Mouse (Mus musculus) lung, postnatal 0 days (tissue): ENCODE results near the gene Rab15. TPM values are rescaled to one million over a fixed set of nuclear protein-coding genes. Genes with fewer than 3 reads are reported as not detected.

ENCODE experiments used
- ATAC-seq: fragments of 200-750 bp; cut with Nextera tagmentation; 2 replicates; pipeline ENCODE4 v1.8.0; 2017; ENCODE audit warnings: moderate library complexity
- DNase-seq: peaks from one replicate; pipeline ENCODE4 v3.0.0-alpha.2; 2016; ENCODE audit warnings: low spot score
- H3K27ac ChIP-seq: fragments of 300-500 bp; sonication (generic); 2 replicates; pipeline ENCODE4 v1.5.1; 2014; ENCODE audit warnings: antibody characterized with exemption, mild to moderate bottlenecking, low read length, mixed read lengths
- H3K27me3 ChIP-seq: fragments of 300-500 bp; sonication (generic); replicated peaks from 2 replicates; pipeline ENCODE4 v1.6.1; 2014; ENCODE audit warnings: low read length, mixed read lengths; ENCODE audit not compliant: insufficient read depth
- H3K36me3 ChIP-seq: fragments of 300-500 bp; sonication (generic); 2 replicates; pipeline ENCODE4 v1.6.1; 2014; ENCODE audit warnings: low read length, mixed read lengths; ENCODE audit not compliant: insufficient read depth
- H3K4me1 ChIP-seq: fragments of 300-500 bp; sonication (generic); 2 replicates; pipeline ENCODE4 v1.6.1; 2014; ENCODE audit warnings: antibody characterized with exemption, low read depth, low read length, mixed read lengths; ENCODE audit not compliant: insufficient read depth
- H3K4me2 ChIP-seq: fragments of 300-500 bp; sonication (generic); replicated peaks from 2 replicates; pipeline ENCODE4 v1.6.1; 2014; ENCODE audit warnings: low read depth, mild to moderate bottlenecking, low read length, moderate library complexity, mixed read lengths
- H3K4me3 ChIP-seq: fragments of 300-500 bp; sonication (generic); 2 replicates; pipeline ENCODE4 v1.5.1; 2014; ENCODE audit warnings: low read depth, low read length
- H3K9ac ChIP-seq: fragments of 300-500 bp; sonication (generic); replicated peaks from 2 replicates; pipeline ENCODE4 v1.6.1; 2014; ENCODE audit warnings: low read depth, mild to moderate bottlenecking
- H3K9me3 ChIP-seq: fragments of 300-500 bp; sonication (generic); 2 replicates; pipeline ENCODE4 v1.6.1; 2016; ENCODE audit warnings: low read length, mixed read lengths
- CTCF ChIP-seq: IDR thresholded peaks from 2 replicates; pipeline ENCODE4 v1.5.1; 2016; ENCODE audit warnings: antibody characterized with exemption, mild to moderate bottlenecking
- EP300 ChIP-seq: IDR thresholded peaks from 2 replicates; pipeline ENCODE4 v1.6.1; 2016; ENCODE audit warnings: antibody characterized with exemption, mild to moderate bottlenecking, control low read depth
- WGBS: fragments of 180-500 bp; shearing (Covaris S2); extraction: QIAGEN DNeasy Blood & Tissue Kit; methylation state at CpG from one replicate; pipeline ENCODE4 v1.1.7; 2014; 5-methylcytosine and 5-hydroxymethylcytosine counted together
- polyA plus RNA-seq: library from polyadenylated mRNA; unstranded; fragments of >200 nt; fragmentation: Nextera tagmentation; extraction: Ambion mirVana; gene quantifications from 2 replicates; pipeline ENCODE4 v1.2.1, GENCODE M21; 2015

Gene Rab15
- polyA plus RNA-seq, 1 experiment from 2014 or later = 20.7 TPM

DNA sequence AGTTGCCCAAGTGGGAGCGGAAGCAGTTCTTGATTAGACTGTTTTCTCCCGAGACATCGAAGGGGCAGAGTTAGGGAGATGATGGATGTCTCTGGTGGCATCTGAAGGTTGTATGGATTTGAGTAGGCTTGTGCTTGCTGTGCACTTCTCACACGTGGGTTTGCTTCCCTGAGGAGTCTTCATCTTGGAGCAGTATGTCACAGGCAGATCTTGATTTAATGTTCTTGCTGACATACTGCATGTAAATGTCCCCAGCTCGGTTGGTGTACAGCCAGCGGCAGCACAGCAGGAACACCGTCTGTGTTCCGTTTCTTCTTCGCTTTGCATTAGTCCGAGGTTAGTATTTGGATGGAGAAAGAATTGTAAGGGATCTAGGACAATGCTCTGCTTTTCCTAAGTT lies 34.4 kb upstream of the Rab15 start:
- H3K4me3 ChIP-seq = no peak overlapping the region
- H3K9me3 ChIP-seq = no peaks in the 10 kb centered on the region
- TF ChIP-seq CTCF (no peak), EP300 (no peak)
- no peak overlapping the region for H3K9ac ChIP-seq
- no peak overlapping the region for H3K4me2 ChIP-seq
- H3K27ac ChIP-seq = no peak overlapping the region
- H3K4me1 ChIP-seq = no peaks in the 10 kb centered on the region
- no peaks in the 10 kb centered on the region for H3K27me3 ChIP-seq
- H3K36me3 ChIP-seq = no peaks in the 10 kb centered on the region
- WGBS = 84% methylated on average over 10 of the region's 10 CpGs
- DNase-seq (no peak), ATAC-seq (no peak)

DNA sequence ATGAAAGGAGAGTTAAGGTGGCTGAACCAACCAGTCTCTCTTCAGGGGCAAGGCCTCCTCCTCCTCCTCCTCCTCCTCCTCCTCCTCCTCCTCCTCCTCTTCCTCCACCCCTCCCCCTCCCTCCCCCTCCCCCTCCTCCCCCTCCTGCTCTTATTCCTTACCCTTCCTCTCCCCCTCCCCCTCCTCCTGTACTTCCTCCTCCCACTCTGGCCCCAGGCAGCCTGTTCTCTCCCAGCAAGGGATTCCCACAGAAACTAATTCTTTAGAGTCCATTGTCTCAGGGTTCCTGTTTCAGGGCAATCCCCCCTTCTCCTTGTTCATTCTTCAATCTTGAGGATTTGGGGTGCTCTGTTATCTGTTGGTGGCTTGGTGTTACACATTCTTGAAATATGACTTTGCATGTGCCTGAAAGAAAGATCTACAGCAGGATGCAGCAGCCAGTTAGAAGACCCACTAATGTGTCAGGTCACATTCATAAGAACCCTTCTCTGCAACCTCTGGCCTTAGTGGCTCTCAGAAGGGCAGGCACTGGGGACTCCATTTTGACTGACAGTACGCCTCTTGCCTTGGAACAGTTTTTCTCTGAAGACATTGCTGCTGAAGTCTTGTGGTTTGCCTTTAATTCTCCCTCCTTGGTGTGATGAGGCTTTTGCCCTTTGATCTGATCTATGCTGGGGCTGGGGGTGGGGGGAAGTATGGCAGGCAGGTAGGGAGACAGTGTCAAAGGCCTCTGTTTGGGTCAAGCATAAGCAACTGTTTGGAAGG lies 30.9 kb upstream of the Rab15 start:
- no peaks in the 10 kb centered on the region for H3K27me3 ChIP-seq
- ATAC-seq (no peak), DNase-seq (no peak)
- no peak overlapping the region for H3K9ac ChIP-seq
- H3K9me3 ChIP-seq = no peaks in the 10 kb centered on the region
- no peaks in the 10 kb centered on the region for H3K4me1 ChIP-seq
- no peaks in the 10 kb centered on the region for H3K36me3 ChIP-seq
- no peak overlapping the region for H3K27ac ChIP-seq
- no peak overlapping the region for H3K4me3 ChIP-seq
- TF ChIP-seq CTCF (no peak), EP300 (no peak)
- WGBS = 100% methylated on average over 1 of the region's 1 CpGs
- H3K4me2 ChIP-seq = no peak overlapping the region

DNA sequence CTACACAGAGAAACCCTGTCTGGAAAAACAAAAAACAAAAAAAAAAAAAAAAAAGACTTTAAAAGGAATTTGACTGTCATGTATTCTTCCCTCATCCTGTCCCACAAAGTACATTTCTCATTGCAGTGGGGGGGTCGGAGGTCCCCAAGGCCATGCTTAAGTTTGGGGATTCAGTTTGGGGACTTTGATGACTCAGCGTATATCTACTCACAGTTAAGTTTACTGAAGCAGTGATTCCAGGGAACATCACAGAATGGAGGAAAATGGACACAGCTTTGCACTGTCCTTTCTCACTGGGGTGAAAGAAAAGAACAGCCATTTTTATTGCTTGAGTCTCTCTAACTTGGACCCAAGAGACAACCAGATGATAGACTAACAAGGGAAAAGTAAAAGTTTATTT lies 29.7 kb upstream of the Rab15 start:
- no peak overlapping the region for H3K4me3 ChIP-seq
- WGBS = 88% methylated on average over 2 of the region's 2 CpGs

DNA sequence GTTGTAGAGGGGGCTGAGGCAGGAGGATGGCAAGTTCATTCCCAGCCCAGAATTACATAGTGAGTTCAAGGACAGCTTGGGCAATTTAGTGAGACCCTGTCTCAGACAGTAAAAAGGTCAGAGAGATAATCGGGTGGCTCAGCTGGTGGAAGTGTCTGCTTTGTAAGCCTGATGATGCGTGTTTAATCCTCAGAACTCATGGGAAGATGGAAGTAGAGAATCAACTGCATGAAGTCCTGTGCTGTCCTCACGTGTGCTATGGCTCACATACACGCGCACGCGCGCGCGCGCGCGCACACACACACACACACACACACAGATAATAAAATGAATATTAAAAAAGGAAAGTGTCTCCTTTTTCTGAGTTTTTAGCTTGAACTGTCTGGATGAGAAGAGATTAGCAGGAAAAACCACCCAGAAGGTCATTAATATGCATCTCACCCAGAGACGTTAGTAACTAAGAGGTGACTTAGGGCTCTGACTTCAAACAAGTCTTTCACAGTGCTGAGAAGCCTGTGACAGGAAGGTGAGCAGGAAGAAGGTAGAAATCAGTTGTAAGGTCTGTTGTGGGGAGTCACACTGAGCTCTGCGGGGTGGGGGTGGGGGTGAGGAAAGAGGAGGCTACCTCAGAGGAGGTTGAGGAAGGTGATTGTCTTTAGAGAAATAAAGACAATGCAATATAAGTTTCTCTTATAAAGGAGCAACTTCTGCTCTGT lies 21.8 kb upstream of the Rab15 start:
- no peak overlapping the region for H3K9ac ChIP-seq
- TF ChIP-seq EP300 = no peak
- TF ChIP-seq CTCF = no peak
- H3K36me3 ChIP-seq = no peaks in the 10 kb centered on the region
- no peaks in the 10 kb centered on the region for H3K4me1 ChIP-seq
- no peaks in the 10 kb centered on the region for H3K9me3 ChIP-seq
- no peak overlapping the region for H3K4me2 ChIP-seq
- 88% methylated on average over 15 of the region's 15 CpGs for WGBS
- DNase-seq (no peak), ATAC-seq (no peak)
- H3K4me3 ChIP-seq = no peak overlapping the region
- no peaks in the 10 kb centered on the region for H3K27me3 ChIP-seq
- H3K27ac ChIP-seq = no peak overlapping the region

More for the DNA sequence above, 29.7 kb upstream of the Rab15 start:
- TF ChIP-seq EP300 (no peak), CTCF (no peak)
- no peak overlapping the region for H3K4me2 ChIP-seq
- H3K4me1 ChIP-seq = no peaks in the 10 kb centered on the region
- H3K9ac ChIP-seq = no peak overlapping the region
- H3K36me3 ChIP-seq = no peaks in the 10 kb centered on the region
- DNase-seq (no peak), ATAC-seq (no peak)
- H3K9me3 ChIP-seq = no peaks in the 10 kb centered on the region
- no peak overlapping the region for H3K27ac ChIP-seq
- no peaks in the 10 kb centered on the region for H3K27me3 ChIP-seq

DNA sequence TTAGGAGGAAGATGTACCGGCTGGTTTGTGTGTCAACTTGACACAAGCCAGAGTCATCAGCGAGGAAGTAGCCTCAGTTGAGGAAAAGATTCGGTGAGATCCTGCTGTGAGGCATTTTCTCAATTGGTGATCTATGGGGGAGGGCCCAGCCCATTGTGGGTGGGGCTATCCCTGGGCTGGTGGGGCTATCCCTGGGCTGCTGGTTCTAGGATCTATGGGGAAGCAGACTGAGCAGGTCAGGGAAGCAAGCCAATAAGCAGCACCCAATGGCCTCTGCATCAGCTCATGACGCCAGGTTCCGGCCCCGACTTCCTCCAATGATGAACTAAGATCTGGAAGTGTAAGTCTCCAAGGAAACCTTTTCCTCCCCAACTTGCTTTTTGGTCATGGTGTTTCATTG lies 17.4 kb upstream of the Rab15 start:
- TF ChIP-seq EP300 = no peak
- TF ChIP-seq CTCF = no peak
- Histone ChIP-seq H3K27me3 (no peaks in the 10 kb centered on the region), H3K4me3 (no peak overlapping the region), H3K9me3 (no peaks in the 10 kb centered on the region), H3K9ac (no peak overlapping the region), H3K4me2 (no peak overlapping the region), H3K27ac (no peak overlapping the region), H3K36me3 (no peaks in the 10 kb centered on the region), H3K4me1 (no peaks in the 10 kb centered on the region; the same call in 1 of the 2 replicates)
- DNase-seq (no peak), ATAC-seq (no peak)
- 75% methylated on average over 6 of the region's 6 CpGs for WGBS

DNA sequence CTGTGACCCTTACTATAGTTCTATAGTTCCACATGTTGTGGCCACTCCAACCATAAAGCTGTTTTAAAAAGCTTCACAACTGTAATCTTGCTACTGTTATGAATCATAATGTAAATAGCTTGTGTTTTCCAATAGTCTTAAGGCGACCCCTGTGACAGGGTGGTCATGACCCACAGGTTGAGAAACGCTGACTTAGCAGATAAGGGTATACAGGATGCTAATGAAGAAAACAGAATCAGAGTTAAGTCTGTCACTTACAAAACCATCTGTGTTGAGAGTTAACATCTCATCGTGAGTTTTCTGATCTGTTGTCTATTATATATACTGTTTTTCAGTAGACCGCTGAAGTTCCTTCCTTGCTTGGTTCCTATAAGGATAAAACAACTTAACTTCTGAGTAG lies 16.6 kb upstream of the Rab15 start:
- H3K9me3 ChIP-seq = no peaks in the 10 kb centered on the region
- no peaks in the 10 kb centered on the region for H3K27me3 ChIP-seq
- TF ChIP-seq CTCF (no peak), EP300 (no peak)
- DNase-seq (no peak), ATAC-seq (no peak)
- 88% methylated on average over 4 of the region's 4 CpGs for WGBS
- no peak overlapping the region for H3K4me2 ChIP-seq
- no peaks in the 10 kb centered on the region for H3K36me3 ChIP-seq
- no peak overlapping the region for H3K27ac ChIP-seq
- H3K9ac ChIP-seq = no peak overlapping the region
- H3K4me3 ChIP-seq = no peak overlapping the region
- no peaks in the 10 kb centered on the region; the same call in 1 of the 2 replicates for H3K4me1 ChIP-seq
